Mouse (Mus musculus) embryonic fibroblast, embryonic 13.5 days (primary cell): ENCODE results near the gene Cfap157. TPM values are rescaled to one million over a fixed set of nuclear protein-coding genes. Genes with fewer than 3 reads are reported as not detected.

Experiments used
- H3K27ac ChIP-seq: 2 replicates; pipeline ENCODE4 v1.5.1; 2012; ENCODE audit warnings: low read length, control low read depth, inconsistent platforms; ENCODE audit not compliant: insufficient read depth
- H3K4me1 ChIP-seq: 2 replicates; pipeline ENCODE4 v1.6.1; 2011; ENCODE audit warnings: low read length; ENCODE audit not compliant: control insufficient read depth, insufficient read depth
- H3K4me3 ChIP-seq: 2 replicates; pipeline ENCODE4 v1.5.1; 2011; ENCODE audit warnings: mild to moderate bottlenecking, control low read depth, low read length; ENCODE audit not compliant: insufficient read depth
- CTCF ChIP-seq: IDR thresholded peaks from 2 replicates; pipeline ENCODE4 v1.5.1; 2011; ENCODE audit warnings: mild to moderate bottlenecking, control low read depth, low read length, moderate library complexity, borderline replicate concordance; ENCODE audit not compliant: insufficient read depth
- POLR2A ChIP-seq: IDR thresholded peaks from 2 replicates; pipeline ENCODE4 v1.6.1; 2011; ENCODE audit warnings: low read depth, mild to moderate bottlenecking, control low read depth, low read length, moderate library complexity
- polyA plus RNA-seq: library from polyadenylated mRNA; stranded (reverse); fragments of >200 nt; gene quantifications from 2 replicates; pipeline ENCODE4 v1.2.4, GENCODE M21; 2011; ENCODE audit warnings: low read depth; ENCODE audit not compliant: missing spikeins, insufficient read length

Gene Cfap157
- polyA plus RNA-seq, 1 experiment = not detected

DNA sequence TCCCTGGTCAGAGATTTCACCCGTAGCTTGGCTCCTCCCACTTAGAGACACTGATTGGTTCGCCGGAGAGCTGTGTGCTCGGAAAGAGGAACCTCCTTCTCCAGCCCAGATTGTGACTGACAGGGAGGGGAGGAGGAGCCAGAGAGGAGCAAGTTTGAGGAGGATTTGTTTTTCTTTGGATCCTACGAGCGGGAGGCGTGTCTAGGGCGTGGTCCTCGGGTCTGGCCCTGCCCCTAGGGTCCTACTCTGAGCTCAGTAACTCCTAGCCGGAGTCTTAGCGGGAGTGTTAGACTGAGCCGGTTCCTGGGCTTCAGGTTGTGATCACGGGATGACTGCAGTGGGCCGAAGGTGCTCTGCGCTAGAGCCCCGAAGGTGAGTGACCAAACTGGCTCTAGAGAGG lies 56.8 kb downstream of the Cfap157 start:
- Histone ChIP-seq H3K4me3 (peak overlapping the region; percentile 21), H3K4me1 (peaks cover 11% of the 10 kb centered on the region), H3K27ac (no peak overlapping the region)
- TF ChIP-seq CTCF = no peak
- peak; percentile 71 for TF ChIP-seq POLR2A

Other genes with a start within 250 kb of the Cfap157 start
- 5.3 and 8.9 TPM in 2 replicates for gene Fam102a, start 249.1 kb downstream of the Cfap157 start, polyA plus RNA-seq
- 70.1 and 71.9 TPM in 2 replicates for gene Dpm2, start 213.6 kb downstream of the Cfap157 start, polyA plus RNA-seq
- gene Pip5kl1, start 209.6 kb downstream of the Cfap157 start, polyA plus RNA-seq = 0.67 TPM in 1 of 2 replicates, not detected in the other
- gene 9430097D07Rik, start 208.7 kb downstream of the Cfap157 start, polyA plus RNA-seq = not detected in 2 replicates
- gene St6galnac4, start 197.3 kb downstream of the Cfap157 start, polyA plus RNA-seq = 20.4 and 21.5 TPM in 2 replicates
- gene St6galnac6, start 184.7 kb downstream of the Cfap157 start, polyA plus RNA-seq = 33.3 and 39.3 TPM in 2 replicates
- gene Ak1, start 162.7 kb downstream of the Cfap157 start, polyA plus RNA-seq = 157 and 266 TPM in 2 replicates
- gene Eng, start 137.8 kb downstream of the Cfap157 start, polyA plus RNA-seq = 15.1 and 17.1 TPM in 2 replicates
- gene Fpgs, start 80.3 kb downstream of the Cfap157 start, polyA plus RNA-seq = 20.2 and 26.4 TPM in 2 replicates
- 77.9 and 82.0 TPM in 2 replicates for gene Cdk9, start 71.4 kb downstream of the Cfap157 start, polyA plus RNA-seq
- gene Sh2d3c, start 63.4 kb downstream of the Cfap157 start, polyA plus RNA-seq = 2.1 and 2.6 TPM in 2 replicates
- gene 6330409D20Rik, start 43.4 kb downstream of the Cfap157 start, polyA plus RNA-seq = not detected in 2 replicates
- 26.1 and 36.6 TPM in 2 replicates for gene Tor2a, start 27.2 kb downstream of the Cfap157 start, polyA plus RNA-seq
- 0.40 and 0.67 TPM in 2 replicates for gene Ttc16, start 8.8 kb downstream of the Cfap157 start, polyA plus RNA-seq
- gene Ptrh1, start 8.6 kb downstream of the Cfap157 start, polyA plus RNA-seq = 28.9 and 44.3 TPM in 2 replicates
- 33.3 and 41.4 TPM in 2 replicates for gene Stxbp1, start 62.8 kb upstream of the Cfap157 start, polyA plus RNA-seq
- 142 and 223 TPM in 2 replicates for gene Fam129b, start 91.7 kb upstream of the Cfap157 start, polyA plus RNA-seq
- 64.0 and 65.9 TPM in 2 replicates for gene Rpl12, start 177.1 kb upstream of the Cfap157 start, polyA plus RNA-seq
- 15.3 and 18.5 TPM in 2 replicates for gene Lrsam1, start 177.2 kb upstream of the Cfap157 start, polyA plus RNA-seq
- 5.9 and 7.0 TPM in 2 replicates for gene Slc2a8, start 197.7 kb upstream of the Cfap157 start, polyA plus RNA-seq